14 mouse cellular contexts compared by ENCODE assay signal in genomic region chr11:98597991-98598390, GRCm38 (mm10). TPM values are rescaled to one million over a fixed set of nuclear protein-coding genes. Genes with fewer than 3 reads are reported as not detected.
A peak's percentile ranks its signal among the peaks of the same experiment; 100 is the strongest.
DNase-seq lines count a peak whose midpoint lies in the region; ATAC-seq lines count a peak whose summit lies in the region.
"Had no signal": no experiment of that assay in that cellular context is flagged by ENCODE, and none has a peak within 500 bp of the region (broad histone marks: within the 10 kb centered on the region; RNA-seq: fewer than 3 reads in every experiment).

Gene Lrrc3c (plus strand): TSS chr11:98598291.

- intact Hi-C loops in heart, postnatal 10 days (cut with DNase I) = loop anchor here (1.0 to 5.0 kb wide), 2 partner anchors 43 to 256 kb away; no protein-coding TSS in a partner anchor

- peaks cover 35% of the 10 kb centered on the region for H3K27me3 ChIP-seq in heart, embryonic 13.5 days (replicated peaks)
- H3K27me3 ChIP-seq in lung, embryonic 15.5 days = peaks cover 39% of the 10 kb centered on the region
- peaks cover 3% of the 10 kb centered on the region for H3K27me3 ChIP-seq in neural tube, embryonic 14.5 days (ENCODE audit: control insufficient read depth, insufficient read depth, low read length)

- H3K4me3 ChIP-seq in heart, embryonic 13.5 days = 0 out of 2 replicates have a peak within 1 kb of the TSS, but pooled peaks have one; percentile 2
- no peak within 1 kb of the TSS for H3K4me3 ChIP-seq in lung, embryonic 15.5 days
- no peak within 1 kb of the TSS for H3K4me3 ChIP-seq in neural tube, embryonic 14.5 days (ENCODE audit: low read depth, low read length)

- H3K27ac ChIP-seq in heart, embryonic 13.5 days (replicated peaks) = no peak within 1 kb of the TSS
- no peak within 1 kb of the TSS for H3K27ac ChIP-seq in lung, embryonic 15.5 days
- H3K27ac ChIP-seq in neural tube, embryonic 14.5 days (ENCODE audit: low read depth, low read length) = no peak within 1 kb of the TSS

- peak within 1 kb of the TSS; percentile 47 for H3K9ac ChIP-seq in heart, embryonic 13.5 days
- no peak within 1 kb of the TSS for H3K9ac ChIP-seq in lung, embryonic 15.5 days
- 0 out of 2 replicates have a peak within 1 kb of the TSS, but pooled peaks have one; percentile 0 for H3K9ac ChIP-seq in neural tube, embryonic 14.5 days (replicated peaks; ENCODE audit: low read depth, low read length)

- no peak for DNase-seq in heart, postnatal 10 days
- DNase-seq in lung, postnatal 25 days (ENCODE audit: low spot score) = no peak
- DNase-seq in cerebellum, postnatal 36 days = no peak

- peak within 1 kb of the TSS; percentile 22; the same call in 1 of the 2 replicates for H3K4me2 ChIP-seq in heart, embryonic 13.5 days
- peak within 1 kb of the TSS; percentile 18; the same call in 1 of the 2 replicates for H3K4me2 ChIP-seq in lung, embryonic 15.5 days
- no peak within 1 kb of the TSS for H3K4me2 ChIP-seq in neural tube, embryonic 14.5 days (ENCODE audit: low read depth, low read length)
- H3K4me2 ChIP-seq: midbrain, embryonic 11.5 days had no signal

- no peaks in the 10 kb centered on the region for H3K36me3 ChIP-seq in heart, embryonic 13.5 days
- no peaks in the 10 kb centered on the region for H3K36me3 ChIP-seq in lung, embryonic 15.5 days
- no peaks in the 10 kb centered on the region for H3K36me3 ChIP-seq in neural tube, embryonic 14.5 days (ENCODE audit: control insufficient read depth, insufficient read depth, low read length)

- no peak for ATAC-seq in heart, embryonic 13.5 days (ENCODE audit: extremely low read depth, insufficient number of reproducible peaks, low FRiP score, low TSS enrichment)
- no peak for ATAC-seq in lung, embryonic 15.5 days (ENCODE audit: borderline replicate concordance, extremely low read depth, low FRiP score, low TSS enrichment)
- ATAC-seq in erythroblast, adult 5-6 weeks (replicated peaks; ENCODE audit: low FRiP score, poor library complexity, severe bottlenecking) = 0 out of 2 replicates have a peak, but pooled peaks have one; percentile 3
- no peak for ATAC-seq in neural tube, embryonic 14.5 days (ENCODE audit: low read depth)

- WGBS in heart, embryonic 13.5 days = 88% methylated on average over 8 of the region's 8 CpGs
- WGBS in lung, embryonic 15.5 days = 72% methylated on average over 8 of the region's 8 CpGs
- 82% methylated on average over 8 of the region's 8 CpGs for WGBS in neural tube, embryonic 14.5 days

- no peaks in the 10 kb centered on the region for H3K9me3 ChIP-seq in heart, embryonic 13.5 days
- no peaks in the 10 kb centered on the region for H3K9me3 ChIP-seq in lung, embryonic 15.5 days
- no peaks in the 10 kb centered on the region for H3K9me3 ChIP-seq in neural tube, embryonic 14.5 days (ENCODE audit: control insufficient read depth, low read length)

- H3K4me1 ChIP-seq in heart, embryonic 13.5 days = peaks cover 41% of the 10 kb centered on the region
- peaks cover 16% of the 10 kb centered on the region; the same call in 1 of the 2 replicates for H3K4me1 ChIP-seq in lung, embryonic 15.5 days
- no peaks in the 10 kb centered on the region for H3K4me1 ChIP-seq in neural tube, embryonic 14.5 days (ENCODE audit: control insufficient read depth, insufficient read depth, low read length)

RNA-seq across cellular contexts. Expression of gene Lrrc3c, which starts in this region (rescaled TPM):
- not detected in 2 replicates for polyA plus RNA-seq in heart, embryonic 13.5 days (2015; fragmentation: Nextera tagmentation; extraction: Ambion mirVana)
- total RNA-seq in heart, postnatal 10 days (2021) = not detected
- not detected in 2 replicates for polyA plus RNA-seq in lung, embryonic 15.5 days (2015; fragmentation: Nextera tagmentation; extraction: Ambion mirVana)
- not detected in 2 replicates for total RNA-seq in erythroblast, adult 5-6 weeks (2015; ENCODE audit: low replicate concordance)
- not detected in 2 replicates for total RNA-seq in erythroblast, adult 5-6 weeks (2017; ENCODE audit: low replicate concordance)
- not detected in 2 replicates for polyA plus RNA-seq in neural tube, embryonic 14.5 days (2014; fragmentation: Nextera tagmentation; extraction: Ambion mirVana)
- total RNA-seq: adrenal gland, postnatal 10 days; common myeloid progenitor, adult 5-6 weeks; gastrocnemius, postnatal 25 days; layer of hippocampus, adult 18-20 months; left cerebral cortex, postnatal 25 days had no signal
- polyA plus RNA-seq: liver, embryonic 16.5 days; midbrain, embryonic 11.5 days had no signal

Comparison
In these comparisons a context has a peak if more than half of its experiments do, and no peak if none do; other contexts are left out.
1. Peak in ATAC-seq in erythroblast, adult 5-6 weeks; RNA of the gene not detected or under 1 TPM.